Mouse (Mus musculus) urinary bladder, postnatal 14 days (tissue): ENCODE measurements around the gene Rptor.

Experiments
- DNase-seq: peaks from one replicate; pipeline ENCODE4 v3.0.0; 2021; ENCODE audit warnings: low spot score

The Rptor gene

GRCm38 (mm10) chr11:119855999-119856398, 253.3 kb downstream of the Rptor start:
- no peak for DNase-seq

- no peak for DNase-seq
These were observed 260.0 kb downstream of the Rptor start for GRCm38 (mm10) chr11:119862523-119863299.

DNA sequence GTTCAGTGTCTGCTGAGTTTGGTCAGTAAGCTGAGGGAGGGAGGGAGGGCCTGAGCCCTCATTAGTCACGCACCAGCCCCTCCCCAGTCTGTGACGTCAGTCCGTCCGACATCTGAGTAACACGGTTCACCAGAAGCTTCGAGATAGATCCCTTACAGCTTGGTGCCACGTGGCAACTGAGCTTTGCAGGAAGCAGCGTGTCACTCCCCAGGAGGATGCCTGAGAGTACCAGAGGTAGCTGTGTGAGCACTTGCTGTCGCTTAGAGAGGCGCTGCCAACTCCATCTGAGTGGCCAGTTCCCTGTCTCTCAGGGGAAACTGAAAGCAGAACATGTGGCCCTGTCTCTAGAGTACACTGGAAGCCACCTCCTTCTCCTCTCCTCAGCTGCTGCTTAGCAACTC, 260.7 kb downstream of the Rptor start:
- DNase-seq: peak; percentile 64

DNA sequence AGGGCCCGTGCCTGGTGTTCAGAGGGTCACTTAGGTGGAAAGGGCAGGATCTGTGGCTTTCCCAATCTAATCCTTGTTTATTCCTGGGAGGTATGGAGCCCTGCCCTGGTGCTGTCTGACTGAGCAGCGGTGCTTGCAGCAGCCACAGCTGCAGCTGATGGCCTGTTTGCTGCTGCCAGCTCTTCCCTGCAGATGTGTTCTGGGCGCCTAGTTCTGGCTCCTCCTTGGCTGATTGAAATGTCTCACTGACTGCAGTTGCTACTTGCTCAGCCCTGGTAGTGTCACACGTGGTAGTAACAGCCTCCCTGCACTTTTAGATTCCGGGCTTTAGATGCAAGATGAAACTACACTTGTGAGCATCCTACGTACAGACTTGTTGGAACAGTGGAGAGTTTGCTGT, 264.1 kb downstream of the Rptor start:
- no peak for DNase-seq

GRCm38 (mm10) chr11:119868138-119868537, 265.4 kb downstream of the Rptor start:
- DNase-seq: no peak

DNA sequence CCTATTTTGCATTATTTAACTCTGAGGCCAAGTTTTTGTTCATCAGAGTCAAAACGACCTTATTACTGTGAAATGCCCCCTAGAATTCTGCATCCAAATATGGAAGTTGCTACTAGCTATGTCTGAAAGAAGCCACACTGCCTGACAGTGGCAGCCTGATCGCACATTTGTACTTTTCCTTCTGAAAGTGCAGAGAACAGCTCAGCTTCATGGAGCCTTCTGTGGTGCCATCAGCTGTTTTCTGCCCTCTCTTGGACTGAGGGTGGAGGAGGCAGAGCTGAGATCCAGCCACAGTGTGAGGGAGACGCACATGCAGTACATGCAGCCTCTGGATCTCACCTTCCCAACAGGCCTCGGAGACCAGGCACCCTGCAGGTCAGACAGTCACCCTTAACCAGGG, 265.9 kb downstream of the Rptor start:
- no peak for DNase-seq

GRCm38 (mm10) chr11:119871141-119871540, 268.4 kb downstream of the Rptor start:
- no peak for DNase-seq

GRCm38 (mm10) chr11:119873643-119874042, 270.9 kb downstream of the Rptor start:
- no peak for DNase-seq

DNA sequence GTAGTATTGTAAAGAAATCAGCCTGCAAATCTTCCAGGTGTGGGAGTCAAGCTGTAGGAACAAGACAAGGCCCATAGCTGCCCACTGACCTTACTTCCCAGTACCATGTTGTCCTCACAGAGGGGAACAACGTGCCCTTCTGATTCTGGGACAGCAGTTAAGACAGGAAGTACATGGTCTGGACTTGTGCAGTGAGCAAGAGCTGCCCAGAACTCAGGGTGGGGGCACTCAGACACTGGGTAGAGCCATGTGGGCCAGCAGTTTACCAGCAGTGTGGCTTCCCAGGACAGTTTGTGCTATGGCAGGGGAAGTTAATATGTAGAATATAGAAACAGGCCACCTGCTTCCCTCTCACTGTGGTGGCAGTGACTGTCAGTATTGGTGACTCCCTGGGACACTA, 272.1 kb downstream of the Rptor start:
- no peak for DNase-seq

GRCm38 (mm10) chr11:119875685-119876084, 273.0 kb downstream of the Rptor start:
- DNase-seq: no peak

- no peak for DNase-seq
These were observed 274.4 kb downstream of the Rptor start for GRCm38 (mm10) chr11:119877124-119877523.

GRCm38 (mm10) chr11:119879573-119879972, 276.9 kb downstream of the Rptor start:
- DNase-seq: no peak

- no peak for DNase-seq
These were observed 280.9 kb downstream of the Rptor start for GRCm38 (mm10) chr11:119883646-119884045.

GRCm38 (mm10) chr11:119889966-119890365, 287.3 kb downstream of the Rptor start:
- DNase-seq: no peak

DNA sequence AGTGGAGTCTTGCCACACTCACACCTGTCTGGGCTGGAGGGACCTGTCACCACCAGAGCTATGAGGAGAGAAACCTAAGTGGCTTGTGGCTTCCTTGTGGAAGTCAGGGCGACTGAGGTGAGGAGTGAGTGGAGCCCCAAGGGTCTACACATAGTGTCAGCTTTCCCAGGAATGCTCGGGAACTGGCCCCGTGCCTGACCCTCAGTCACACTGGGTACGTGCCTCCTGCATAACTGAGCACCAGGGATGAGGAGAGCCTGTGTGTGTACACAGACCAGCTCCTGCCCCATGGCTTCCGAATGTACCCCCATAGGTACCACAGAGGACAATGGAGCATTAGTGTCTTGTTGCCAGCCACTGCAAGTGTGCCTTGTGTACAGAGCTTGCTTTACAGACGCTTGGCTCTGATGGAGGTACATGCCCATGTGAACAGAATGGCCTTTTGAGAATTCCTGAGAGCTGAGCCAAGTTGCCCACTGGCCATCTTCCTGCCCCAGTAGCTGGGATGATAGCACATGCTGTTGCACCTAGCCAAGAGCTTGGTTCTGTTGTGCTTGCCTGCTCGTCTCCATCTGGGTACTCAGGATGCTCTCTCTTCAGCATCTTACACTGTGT, 289.0 kb downstream of the Rptor start:
- DNase-seq: no peak

- DNase-seq: no peak
These were observed 291.0 kb downstream of the Rptor start for GRCm38 (mm10) chr11:119893667-119894236.

DNA sequence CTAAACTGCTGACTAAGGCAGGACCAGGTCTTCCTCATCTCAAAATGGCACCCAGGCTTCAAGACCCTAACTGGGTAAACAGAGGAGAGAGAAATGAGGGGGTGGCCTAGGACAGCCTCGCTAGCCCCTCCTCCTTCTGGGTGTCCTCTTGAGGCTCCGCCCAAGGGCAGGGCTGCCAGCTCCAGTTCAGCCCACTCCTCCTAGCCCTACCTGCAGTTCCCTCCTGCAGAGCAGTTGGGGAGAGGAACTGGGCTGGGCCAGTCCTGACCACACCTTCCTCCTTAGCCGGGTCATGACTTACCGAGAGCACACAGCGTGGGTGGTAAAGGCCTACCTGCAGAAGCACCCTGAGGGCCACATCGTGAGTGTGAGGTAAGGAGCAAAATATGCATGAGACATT, 291.9 kb downstream of the Rptor start:
- peak; percentile 44 for DNase-seq

DNA sequence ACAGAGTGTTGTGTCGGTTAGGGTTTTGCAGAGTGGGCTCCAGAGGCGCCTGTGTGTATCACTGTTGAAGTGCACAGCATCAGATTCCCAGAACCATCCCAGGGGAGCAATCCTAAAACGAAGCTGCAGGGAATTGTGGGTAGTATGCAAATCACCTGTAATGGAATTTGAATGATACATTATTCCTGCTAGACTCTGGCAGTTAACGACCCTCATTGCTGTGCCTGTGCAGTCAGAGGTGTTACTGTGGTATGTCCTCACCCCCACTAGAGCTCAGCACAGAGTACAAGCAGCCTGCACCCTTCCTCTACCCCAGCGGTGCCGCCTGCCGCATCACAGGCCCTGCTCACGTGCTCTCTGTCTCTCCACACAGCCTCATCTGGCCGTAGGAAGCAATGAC, 294.3 kb downstream of the Rptor start:
- no peak for DNase-seq

GRCm38 (mm10) chr11:119898976-119899375, 296.3 kb downstream of the Rptor start:
- DNase-seq: no peak

DNA sequence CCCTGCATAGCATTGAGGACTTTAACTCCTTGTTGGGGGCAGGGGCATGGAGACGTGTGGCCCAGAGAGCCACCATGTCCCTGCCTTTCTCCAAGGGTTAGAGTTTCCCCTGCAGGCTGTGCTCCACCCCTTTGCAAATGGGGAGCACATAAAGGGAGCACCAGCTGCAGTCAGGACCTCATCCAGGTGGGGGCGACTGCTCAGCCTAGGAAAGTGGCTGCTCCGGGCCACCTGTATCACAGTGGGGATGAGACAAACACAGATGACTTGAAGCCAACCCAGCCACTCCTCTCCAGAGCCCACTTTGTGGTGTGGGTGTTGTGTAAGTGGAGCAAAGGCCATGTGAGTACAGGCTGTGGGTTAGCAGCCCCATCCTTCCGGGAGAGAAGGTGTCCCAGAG, 298.5 kb downstream of the Rptor start:
- no peak for DNase-seq

- DNase-seq: no peak
These were observed 300.2 kb downstream of the Rptor start for GRCm38 (mm10) chr11:119902891-119903290.

GRCm38 (mm10) chr11:119904621-119905286, 302.0 kb downstream of the Rptor start:
- peak; percentile 69 for DNase-seq

- no peak for DNase-seq
These were observed 303.1 kb downstream of the Rptor start for GRCm38 (mm10) chr11:119905794-119906193.
